Mouse (Mus musculus): ENCODE measurements around the gene Efcab11. TPM values are rescaled to one million over a fixed set of nuclear protein-coding genes. Genes with fewer than 3 reads are reported as not detected.

Efcab11 gene
- polyA plus RNA-seq, 1 experiment from 2014 or later: 11.2 TPM

DNA sequence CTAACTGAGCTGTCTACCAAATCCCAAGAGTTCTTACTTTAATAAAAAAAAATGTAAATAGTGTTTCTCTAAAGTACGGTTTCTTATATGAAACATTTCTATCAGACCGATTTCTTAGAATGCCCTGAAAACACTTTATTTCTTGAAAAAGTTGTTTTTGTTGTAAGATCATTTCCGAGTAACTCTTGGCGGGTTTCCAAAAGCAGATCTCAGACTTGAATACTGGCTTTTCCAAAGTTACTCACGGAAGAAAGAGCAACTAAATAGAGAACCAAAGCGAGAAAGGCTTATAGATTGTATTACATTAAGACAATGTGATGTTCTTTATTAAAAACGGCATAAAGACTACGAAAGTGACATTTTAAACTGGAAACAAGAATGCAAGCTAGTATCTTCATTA, 160.4 kb downstream of the Efcab11 start:
- Histone ChIP-seq H3K36me3 (no peaks in the 10 kb centered on the region), H3K27me3 (replicated peaks) (no peaks in the 10 kb centered on the region), H3K4me3 (no peak overlapping the region), H3K9me3 (no peaks in the 10 kb centered on the region), H3K4me2 (replicated peaks) (no peak overlapping the region), H3K9ac (no peak overlapping the region), H3K27ac (no peak overlapping the region), H3K4me1 (no peaks in the 10 kb centered on the region)
- no peak for ATAC-seq (ENCODE audit: low FRiP score, low read depth)
- 94% methylated on average over 8 of the region's 8 CpGs for WGBS

DNA sequence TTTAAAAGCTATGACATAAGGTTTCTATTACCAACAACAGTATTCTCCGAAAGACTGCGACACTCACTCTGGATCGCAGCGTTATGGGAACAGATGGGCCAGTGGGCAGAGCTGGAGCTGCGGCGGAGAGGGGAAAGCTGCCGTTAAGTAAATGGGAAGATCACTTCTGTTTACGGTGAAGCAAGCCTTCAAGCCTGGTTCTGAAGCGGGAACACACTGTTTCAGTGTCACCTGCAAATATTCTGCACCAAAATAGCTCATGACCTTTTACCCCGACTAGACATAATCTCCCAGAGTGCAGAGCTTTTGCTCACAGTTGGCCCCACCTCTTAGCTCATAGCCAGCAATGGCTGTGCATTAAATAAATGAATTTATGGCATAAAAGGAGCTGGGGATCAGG, 162.9 kb downstream of the Efcab11 start:
- ATAC-seq (ENCODE audit: low FRiP score, low read depth): no peak
- Histone ChIP-seq H3K4me3 (no peak overlapping the region), H3K27ac (no peak overlapping the region), H3K9ac (no peak overlapping the region), H3K9me3 (no peaks in the 10 kb centered on the region), H3K27me3 (replicated peaks) (no peaks in the 10 kb centered on the region), H3K4me1 (no peaks in the 10 kb centered on the region), H3K36me3 (no peaks in the 10 kb centered on the region), H3K4me2 (replicated peaks) (no peak overlapping the region)
- 77% methylated on average over 10 of the region's 10 CpGs for WGBS

DNA sequence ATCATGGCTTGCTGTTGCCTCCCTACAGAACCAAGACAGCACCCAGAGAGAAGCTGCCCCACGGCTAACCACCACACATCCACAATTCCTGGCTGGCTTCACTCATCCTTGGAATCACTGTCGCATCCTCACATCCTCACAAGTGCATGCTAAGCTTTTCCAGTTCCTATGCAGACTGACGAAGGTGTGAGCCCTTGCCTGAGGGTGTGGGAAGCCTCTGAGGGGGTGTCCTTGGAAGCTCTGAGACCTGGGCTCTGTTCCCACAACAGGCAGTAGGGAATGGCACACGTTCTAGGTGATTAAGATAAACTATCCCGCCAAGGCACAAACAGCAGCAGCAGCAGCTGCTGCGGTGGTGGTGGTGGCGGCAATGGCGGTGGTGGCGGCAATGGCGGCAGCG, 164.5 kb downstream of the Efcab11 start:
- Histone ChIP-seq H3K4me2 (replicated peaks) (no peak overlapping the region), H3K9ac (no peak overlapping the region), H3K4me1 (peaks cover 9% of the 10 kb centered on the region), H3K4me3 (no peak overlapping the region), H3K27ac (no peak overlapping the region), H3K27me3 (replicated peaks) (no peaks in the 10 kb centered on the region), H3K9me3 (no peaks in the 10 kb centered on the region), H3K36me3 (no peaks in the 10 kb centered on the region)
- WGBS: 94% methylated on average over 11 of the region's 11 CpGs
- no peak for ATAC-seq (ENCODE audit: low FRiP score, low read depth)

DNA sequence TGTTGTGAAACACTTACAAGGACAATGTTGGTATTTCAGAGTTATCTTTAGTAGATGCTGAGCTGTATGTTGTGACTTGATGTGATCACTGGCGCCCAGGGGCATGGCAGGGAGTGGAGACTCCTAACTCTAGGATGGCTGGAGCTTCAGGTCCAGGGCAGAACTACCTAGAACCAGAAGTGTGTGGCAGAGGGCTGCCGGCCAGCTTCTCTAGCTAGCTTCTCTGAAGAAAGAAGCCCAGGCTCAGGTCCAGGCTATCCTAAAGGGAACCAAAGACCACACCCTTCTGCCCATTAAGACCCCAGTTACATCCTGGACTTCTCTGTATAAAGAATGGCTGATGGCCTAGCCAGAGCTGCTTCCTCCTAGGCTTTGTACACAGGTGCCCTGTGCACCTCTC, 166.1 kb downstream of the Efcab11 start:
- Histone ChIP-seq H3K9ac (no peak overlapping the region), H3K4me1 (peaks cover 9% of the 10 kb centered on the region), H3K9me3 (no peaks in the 10 kb centered on the region), H3K36me3 (no peaks in the 10 kb centered on the region), H3K4me3 (no peak overlapping the region), H3K27ac (no peak overlapping the region), H3K27me3 (replicated peaks) (no peaks in the 10 kb centered on the region), H3K4me2 (replicated peaks) (no peak overlapping the region)
- no peak for ATAC-seq (ENCODE audit: low FRiP score, low read depth)
- WGBS: 85% methylated on average over 2 of the region's 2 CpGs

DNA sequence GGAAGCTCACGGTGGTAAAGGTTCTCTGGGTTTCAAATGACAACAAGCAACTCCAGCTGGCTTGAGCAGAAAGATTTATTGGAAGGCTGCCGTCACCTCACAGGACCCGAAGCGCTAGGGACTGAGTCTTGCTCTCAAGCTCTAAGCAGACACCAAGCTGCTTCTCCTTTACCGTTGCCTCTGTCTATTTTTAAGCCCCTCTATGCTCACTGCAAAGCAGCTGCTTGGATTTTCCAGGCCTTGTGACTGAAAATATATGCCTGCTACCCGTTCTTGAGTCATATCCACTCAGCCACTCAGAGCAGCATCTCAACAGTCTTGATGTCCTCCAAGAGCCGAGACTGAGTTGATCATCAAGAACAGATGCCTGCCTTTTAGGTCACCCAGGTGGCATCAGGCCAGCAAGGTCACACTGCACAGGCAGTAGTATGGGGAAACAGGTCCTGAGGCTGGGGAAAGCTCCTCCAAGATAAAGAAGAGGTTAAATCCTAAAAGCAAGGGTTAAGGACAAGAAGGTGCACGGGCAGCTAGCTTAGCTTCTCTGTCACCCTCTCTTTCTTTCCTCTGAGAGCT, 168.1 kb downstream of the Efcab11 start:
- no peak for ATAC-seq (ENCODE audit: low FRiP score, low read depth)

DNA sequence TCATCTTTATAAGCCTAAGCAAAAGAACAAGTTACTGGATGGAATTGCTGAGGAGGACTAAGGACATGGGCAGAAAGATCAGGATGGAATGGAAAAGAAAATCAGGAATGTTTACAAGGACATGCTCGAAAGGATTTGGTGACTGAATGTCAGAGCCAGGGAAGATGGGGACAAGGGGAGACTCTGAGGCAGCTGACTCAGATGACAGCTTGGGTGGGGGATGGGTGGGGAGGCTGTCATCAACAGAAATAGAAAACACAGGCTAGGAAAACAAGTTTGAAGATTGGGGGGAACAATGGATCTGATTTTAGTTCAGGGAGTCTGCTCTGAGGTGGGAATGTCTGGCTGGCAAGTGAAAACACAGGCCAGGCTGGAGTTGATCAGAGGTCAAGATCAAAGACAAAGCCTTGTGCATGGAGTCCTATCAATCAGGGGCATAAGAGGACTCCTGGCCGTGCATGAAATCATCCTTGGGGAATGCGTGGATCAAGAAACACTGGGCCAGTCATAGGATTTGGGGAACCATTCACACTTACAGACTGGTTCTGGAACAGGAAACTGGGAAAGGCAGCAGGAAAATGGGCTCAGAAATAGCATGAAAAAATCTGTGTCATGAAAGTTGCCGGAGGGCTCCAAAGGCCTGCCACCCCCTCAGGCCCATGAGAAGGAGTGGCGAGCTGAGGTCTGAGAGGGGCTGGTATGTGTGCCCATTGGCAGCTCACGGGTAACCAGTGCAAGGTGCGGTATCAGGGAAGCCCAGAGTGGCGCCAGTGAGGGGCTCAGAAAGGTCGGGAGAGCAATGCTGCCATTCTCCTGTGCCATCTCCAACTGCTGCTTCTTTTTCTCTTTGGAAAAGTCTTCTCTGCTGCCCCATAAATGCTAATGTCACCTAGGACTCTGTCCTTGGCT, 168.9 kb downstream of the Efcab11 start:
- H3K4me3 ChIP-seq: no peak overlapping the region
- no peaks in the 10 kb centered on the region for H3K36me3 ChIP-seq
- no peaks in the 10 kb centered on the region for H3K27me3 ChIP-seq (replicated peaks)
- no peak overlapping the region for H3K4me2 ChIP-seq (replicated peaks)
- H3K4me1 ChIP-seq: peaks cover 9% of the 10 kb centered on the region
- 49% methylated on average over 9 of the region's 9 CpGs for WGBS
- no peak overlapping the region for H3K9ac ChIP-seq
- ATAC-seq (ENCODE audit: low FRiP score, low read depth): no peak
- H3K27ac ChIP-seq: no peak overlapping the region
- no peaks in the 10 kb centered on the region for H3K9me3 ChIP-seq

More for the DNA sequence above, 168.1 kb downstream of the Efcab11 start:
- H3K27me3 ChIP-seq (replicated peaks): no peaks in the 10 kb centered on the region
- peaks cover 9% of the 10 kb centered on the region for H3K4me1 ChIP-seq
- WGBS: 48% methylated on average over 8 of the region's 8 CpGs
- no peak overlapping the region for H3K9ac ChIP-seq
- no peak overlapping the region for H3K4me2 ChIP-seq (replicated peaks)
- no peak overlapping the region for H3K27ac ChIP-seq
- H3K9me3 ChIP-seq: no peaks in the 10 kb centered on the region
- H3K4me3 ChIP-seq: no peak overlapping the region
- no peaks in the 10 kb centered on the region for H3K36me3 ChIP-seq

DNA sequence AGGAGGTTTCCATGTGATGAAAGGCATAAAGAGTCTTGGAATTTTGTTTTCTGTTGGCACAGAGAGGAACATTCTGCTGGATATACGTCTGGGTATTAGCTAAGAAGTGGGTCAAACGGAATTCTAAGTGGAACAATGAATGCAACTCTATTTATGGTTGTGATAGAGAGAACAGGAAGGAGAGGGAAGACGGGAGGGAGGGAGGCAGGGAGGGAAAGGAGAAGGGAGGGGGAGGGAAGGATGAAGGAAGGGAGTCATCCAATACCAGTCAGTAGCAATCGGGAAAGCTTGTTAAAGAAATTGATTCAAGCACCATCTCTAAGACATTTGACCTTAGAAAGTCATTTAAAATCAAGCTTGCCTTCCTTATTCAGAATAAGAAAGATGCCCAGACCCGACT, 172.0 kb downstream of the Efcab11 start:
- H3K4me3 ChIP-seq: no peak overlapping the region
- no peak for ATAC-seq (ENCODE audit: low FRiP score, low read depth)
- 50% methylated on average over 5 of the region's 5 CpGs for WGBS
- H3K27me3 ChIP-seq (replicated peaks): no peaks in the 10 kb centered on the region
- peaks cover 9% of the 10 kb centered on the region for H3K4me1 ChIP-seq
- no peaks in the 10 kb centered on the region for H3K36me3 ChIP-seq
- H3K27ac ChIP-seq: no peak overlapping the region
- no peak overlapping the region for H3K9ac ChIP-seq
- H3K9me3 ChIP-seq: no peaks in the 10 kb centered on the region
- H3K4me2 ChIP-seq (replicated peaks): no peak overlapping the region

DNA sequence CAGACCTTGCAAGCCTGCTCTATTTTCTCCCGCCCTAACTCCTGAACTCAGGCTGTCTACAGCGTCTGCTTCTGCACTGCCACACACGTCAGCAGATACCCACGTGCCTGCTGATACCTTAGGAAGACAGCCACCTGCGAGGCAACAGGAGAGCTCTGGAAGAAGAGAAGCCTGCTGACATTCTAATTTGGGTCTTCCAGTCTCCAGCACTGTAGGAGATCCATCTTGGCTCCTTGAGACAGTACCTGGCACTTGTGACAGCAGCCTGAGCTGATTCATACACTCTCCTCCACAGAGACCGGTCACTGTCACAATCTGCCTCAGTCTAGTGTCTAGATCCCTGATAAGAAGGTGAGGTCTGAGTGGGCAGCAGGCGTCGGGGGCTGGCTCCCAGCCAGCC, 182.0 kb downstream of the Efcab11 start:
- Histone ChIP-seq H3K27me3 (replicated peaks) (no peaks in the 10 kb centered on the region), H3K4me1 (no peaks in the 10 kb centered on the region), H3K9ac (no peak overlapping the region), H3K27ac (no peak overlapping the region), H3K9me3 (no peaks in the 10 kb centered on the region), H3K4me2 (replicated peaks) (no peak overlapping the region), H3K36me3 (no peaks in the 10 kb centered on the region), H3K4me3 (no peak overlapping the region)
- WGBS: 90% methylated on average over 8 of the region's 8 CpGs
- no peak for ATAC-seq (ENCODE audit: low FRiP score, low read depth)

DNA sequence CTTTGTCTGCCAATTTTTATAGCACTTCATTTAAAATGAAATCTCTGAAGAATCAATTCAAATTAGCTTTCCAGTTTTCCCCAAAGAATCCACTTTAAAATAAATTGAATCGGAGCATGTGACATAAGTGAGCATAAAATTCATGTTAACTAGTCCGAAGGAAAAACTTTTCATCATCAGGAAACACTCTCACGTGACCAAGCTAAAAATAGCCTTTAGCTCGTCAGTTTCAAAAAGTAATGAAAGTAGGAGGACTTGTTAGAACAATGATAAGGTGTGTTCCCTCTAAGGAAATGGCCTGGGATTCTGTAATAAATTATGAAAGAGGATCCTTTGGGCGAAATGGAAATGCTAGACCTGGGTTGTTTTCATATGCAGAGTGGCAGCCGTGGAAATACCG, 183.9 kb downstream of the Efcab11 start:
- no peak overlapping the region for H3K4me3 ChIP-seq
- WGBS: 73% methylated on average over 7 of the region's 7 CpGs
- H3K4me1 ChIP-seq: no peaks in the 10 kb centered on the region
- H3K36me3 ChIP-seq: no peaks in the 10 kb centered on the region
- no peaks in the 10 kb centered on the region for H3K9me3 ChIP-seq
- ATAC-seq (ENCODE audit: low FRiP score, low read depth): no peak
- no peak overlapping the region for H3K27ac ChIP-seq
- no peak overlapping the region for H3K4me2 ChIP-seq (replicated peaks)
- H3K27me3 ChIP-seq (replicated peaks): no peaks in the 10 kb centered on the region
- H3K9ac ChIP-seq: no peak overlapping the region

DNA sequence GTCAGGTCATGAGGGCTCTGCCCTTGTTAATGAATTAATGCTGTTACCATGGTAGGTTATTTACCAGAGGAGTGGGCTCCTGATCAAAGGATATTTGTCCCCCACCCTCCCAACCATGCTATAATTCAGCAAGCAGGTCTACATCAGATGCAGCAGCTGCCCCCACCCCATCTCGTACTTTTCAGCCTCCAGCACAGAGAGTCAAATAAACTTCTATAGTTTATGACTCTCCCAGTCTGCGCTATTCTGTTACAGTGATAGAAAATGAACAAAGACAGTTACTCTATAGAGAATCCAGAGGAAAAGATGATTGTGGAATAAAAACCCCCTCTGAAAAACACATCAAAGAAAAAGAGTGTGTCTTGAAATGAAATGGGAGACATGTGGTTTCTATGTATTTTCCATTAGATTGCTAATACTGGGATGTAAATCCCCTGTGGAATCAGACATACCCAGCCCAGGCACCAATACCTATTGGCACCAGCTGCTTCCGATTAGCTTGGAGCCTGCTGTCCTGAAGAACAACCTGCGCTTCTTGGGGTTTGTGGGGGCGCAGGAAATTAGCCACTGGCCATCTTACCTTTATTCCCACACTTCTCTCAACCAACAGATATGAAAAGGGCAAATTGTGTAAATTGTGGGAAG, 184.7 kb downstream of the Efcab11 start:
- Histone ChIP-seq H3K9ac (no peak overlapping the region), H3K4me1 (no peaks in the 10 kb centered on the region), H3K4me2 (replicated peaks) (no peak overlapping the region), H3K9me3 (no peaks in the 10 kb centered on the region), H3K36me3 (no peaks in the 10 kb centered on the region), H3K27me3 (replicated peaks) (no peaks in the 10 kb centered on the region), H3K27ac (no peak overlapping the region), H3K4me3 (no peak overlapping the region)
- ATAC-seq (ENCODE audit: low FRiP score, low read depth): no peak
- 74% methylated on average over 5 of the region's 5 CpGs for WGBS

DNA sequence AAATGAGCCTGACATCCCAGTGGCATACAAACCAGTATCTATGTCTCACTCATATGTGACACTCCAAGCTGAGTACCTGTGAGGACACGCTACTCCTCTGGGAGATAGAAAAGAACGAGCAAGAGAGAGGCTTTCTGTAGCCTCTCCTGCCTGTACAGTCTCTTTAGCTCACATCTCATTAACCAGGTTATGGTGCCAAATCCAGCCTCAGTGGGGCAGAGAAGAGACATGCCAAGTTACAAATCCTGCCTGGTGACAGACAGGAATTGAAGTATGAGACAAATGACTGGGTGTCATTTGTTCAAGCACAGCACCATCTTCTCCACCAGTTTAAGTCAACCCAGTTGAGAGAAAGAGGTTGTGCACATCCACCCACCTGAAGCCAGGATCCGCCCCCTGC, 190.2 kb downstream of the Efcab11 start:
- Histone ChIP-seq H3K9me3 (no peaks in the 10 kb centered on the region), H3K4me1 (no peaks in the 10 kb centered on the region), H3K4me2 (replicated peaks) (no peak overlapping the region), H3K27ac (no peak overlapping the region), H3K27me3 (replicated peaks) (no peaks in the 10 kb centered on the region), H3K36me3 (no peaks in the 10 kb centered on the region), H3K4me3 (no peak overlapping the region), H3K9ac (no peak overlapping the region)
- no peak for ATAC-seq (ENCODE audit: low FRiP score, low read depth)
- 90% methylated on average over 3 of the region's 3 CpGs for WGBS

DNA sequence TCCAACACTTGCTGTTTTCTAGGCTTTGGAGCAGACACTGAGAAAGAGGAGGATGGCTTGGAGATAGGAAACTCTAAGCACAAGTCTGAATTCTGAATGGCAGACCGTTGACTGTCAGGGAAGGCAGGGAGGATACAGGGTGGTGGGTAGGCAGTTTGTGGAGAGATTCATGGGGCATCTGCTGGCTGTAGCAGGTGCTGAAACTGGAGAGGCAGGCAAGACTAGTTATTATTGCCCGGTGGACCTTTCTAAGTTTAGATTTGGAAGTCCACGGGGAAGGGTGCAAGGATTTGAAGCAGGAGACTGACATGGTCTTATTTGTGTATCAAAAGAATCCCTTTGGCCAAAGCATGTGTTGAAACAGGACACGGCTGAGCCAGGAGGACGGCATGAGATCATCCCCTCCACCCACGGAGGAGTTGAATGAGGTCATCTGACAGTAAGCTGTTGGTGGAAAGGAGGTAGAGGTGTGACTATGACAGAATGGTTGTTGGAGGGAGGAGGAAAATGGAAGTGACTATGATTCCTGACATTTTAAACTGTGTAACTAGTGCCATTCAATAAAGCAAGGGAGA, 197.7 kb downstream of the Efcab11 start:
- Histone ChIP-seq H3K4me2 (replicated peaks) (no peak overlapping the region), H3K27me3 (replicated peaks) (no peaks in the 10 kb centered on the region), H3K4me3 (no peak overlapping the region), H3K4me1 (no peaks in the 10 kb centered on the region), H3K27ac (no peak overlapping the region), H3K36me3 (no peaks in the 10 kb centered on the region), H3K9me3 (no peaks in the 10 kb centered on the region), H3K9ac (no peak overlapping the region)
- WGBS: 83% methylated on average over 6 of the region's 6 CpGs
- ATAC-seq (ENCODE audit: low FRiP score, low read depth): no peak
